Mouse (Mus musculus) heart, embryonic 14.5 days (tissue): ENCODE data around the gene Fcnb. TPM values are rescaled to one million over a fixed set of nuclear protein-coding genes. Genes with fewer than 3 reads are reported as not detected.

Experiments
- ATAC-seq: fragments of 200-750 bp; cut with Nextera tagmentation; 2 replicates; pipeline ENCODE4 v1.8.0; 2017; ENCODE audit warnings: low read depth, moderate TSS enrichment; ENCODE audit not compliant: insufficient number of reproducible peaks, insufficient read depth, low FRiP score
- H3K27ac ChIP-seq, 2 experiments: fragments of 200-500 bp in 1 of 2; fragments of 300-500 bp in 1 of 2; sonication (generic) in 1 of 2; replicated peaks in 1 of 2; 2 replicates each; pipeline ENCODE4 v1.5.1; 2012 to 2014; ENCODE audit warnings: low read depth in 2 of 2, low read length in 2 of 2, control low read depth in 1 of 2, mild to moderate bottlenecking in 1 of 2, mixed read lengths in 1 of 2; ENCODE audit not compliant: control insufficient read depth in 1 of 2, insufficient read depth in 1 of 2
- H3K27me3 ChIP-seq: fragments of 300-500 bp; sonication (generic); 2 replicates; pipeline ENCODE4 v1.6.1; 2014; ENCODE audit warnings: mild to moderate bottlenecking, low read length, control low read depth; ENCODE audit not compliant: control insufficient read depth, insufficient read depth
- H3K36me3 ChIP-seq: fragments of 300-500 bp; sonication (generic); 2 replicates; pipeline ENCODE4 v1.6.1; 2014; ENCODE audit warnings: mild to moderate bottlenecking, control low read depth, low read length, mixed read lengths; ENCODE audit not compliant: control insufficient read depth, insufficient read depth
- H3K4me1 ChIP-seq, 2 experiments: fragments of 200-500 bp in 1 of 2; fragments of 300-500 bp in 1 of 2; sonication (generic) in 1 of 2; 2 replicates each; pipeline ENCODE4 v1.6.1; 2012 to 2014; ENCODE audit warnings: low read length in 2 of 2, control low read depth in 1 of 2, mixed read lengths in 1 of 2; ENCODE audit not compliant: control insufficient read depth in 2 of 2, insufficient read depth in 2 of 2
- H3K4me2 ChIP-seq: fragments of 300-500 bp; sonication (generic); 2 replicates; pipeline ENCODE4 v1.6.1; 2014; ENCODE audit warnings: mild to moderate bottlenecking, low read length
- H3K4me3 ChIP-seq, 2 experiments: fragments of 200-500 bp in 1 of 2; fragments of 300-500 bp in 1 of 2; sonication (generic) in 1 of 2; 2 replicates each; pipeline ENCODE4 v1.5.1; 2012 to 2014; ENCODE audit warnings: low read length in 2 of 2, mild to moderate bottlenecking in 2 of 2, control low read depth in 1 of 2, low read depth in 1 of 2, moderate library complexity in 1 of 2; ENCODE audit not compliant: control insufficient read depth in 1 of 2, insufficient read depth in 1 of 2
- H3K9ac ChIP-seq: fragments of 300-500 bp; sonication (generic); 2 replicates; pipeline ENCODE4 v1.6.1; 2014; ENCODE audit warnings: mild to moderate bottlenecking, low read length
- H3K9me3 ChIP-seq: fragments of 300-500 bp; sonication (generic); 2 replicates; pipeline ENCODE4 v1.6.1; 2016; ENCODE audit warnings: low read length, control low read depth; ENCODE audit not compliant: control insufficient read depth
- WGBS: fragments of 180-500 bp; shearing (Covaris S2); extraction: QIAGEN DNeasy Blood & Tissue Kit; methylation state at CpG from one replicate; pipeline ENCODE4 v1.1.7; 2014; 5-methylcytosine and 5-hydroxymethylcytosine counted together
- polyA plus RNA-seq: library from polyadenylated mRNA; unstranded; fragments of >200 nt; fragmentation: Nextera tagmentation; extraction: Ambion mirVana; gene quantifications from 2 replicates; pipeline ENCODE4 v1.2.1, GENCODE M21; 2014

Gene Fcnb
- polyA plus RNA-seq: 0.28 TPM in 1 of 2 replicates, not detected in the other

GRCm38 (mm10) chr2:28084768-28085167, at the start of gene Fcnb:
TSS of gene Fcnb (minus strand) at chr2:28084885.
- ATAC-seq: no peak
- H3K27me3 ChIP-seq: no peaks in the 10 kb centered on the region
- no peak within 1 kb of the TSS for H3K27ac ChIP-seq
- no peaks in the 10 kb centered on the region for H3K4me1 ChIP-seq
- H3K36me3 ChIP-seq: no peaks in the 10 kb centered on the region
- no peak within 1 kb of the TSS for H3K9ac ChIP-seq
- WGBS: 80% methylated on average over 3 of the region's 3 CpGs
- H3K4me3 ChIP-seq: no peak within 1 kb of the TSS
- no peaks in the 10 kb centered on the region for H3K9me3 ChIP-seq
- no peak within 1 kb of the TSS for H3K4me2 ChIP-seq

- ATAC-seq: no peak
- H3K9ac ChIP-seq: no peak overlapping the region
- no peaks in the 10 kb centered on the region for H3K27me3 ChIP-seq
- no peak overlapping the region for H3K4me3 ChIP-seq
- no peak overlapping the region for H3K27ac ChIP-seq
- H3K36me3 ChIP-seq: no peaks in the 10 kb centered on the region
- no peaks in the 10 kb centered on the region for H3K9me3 ChIP-seq
- WGBS: 79% methylated on average over 9 of the region's 9 CpGs
- H3K4me1 ChIP-seq: peaks cover 8 to 10% of the 10 kb centered on the region in 2 experiments
- H3K4me2 ChIP-seq: no peak overlapping the region
Measured at GRCm38 (mm10) chr2:28133833-28134232, 49.1 kb upstream of the Fcnb start.

- Histone ChIP-seq H3K36me3 (no peaks in the 10 kb centered on the region), H3K4me1 (no peaks in the 10 kb centered on the region), H3K4me3 (no peak overlapping the region), H3K27me3 (no peaks in the 10 kb centered on the region), H3K27ac (no peak overlapping the region), H3K9me3 (no peaks in the 10 kb centered on the region), H3K4me2 (no peak overlapping the region), H3K9ac (no peak overlapping the region)
- 71% methylated on average over 4 of the region's 4 CpGs for WGBS
- ATAC-seq: no peak
Measured at GRCm38 (mm10) chr2:28132117-28132516, 47.4 kb upstream of the Fcnb start.

- H3K27ac ChIP-seq: no peak overlapping the region
- no peak for ATAC-seq
- H3K36me3 ChIP-seq: no peaks in the 10 kb centered on the region
- H3K4me3 ChIP-seq: no peak overlapping the region
- no peaks in the 10 kb centered on the region for H3K9me3 ChIP-seq
- no peak overlapping the region for H3K9ac ChIP-seq
- H3K4me2 ChIP-seq: no peak overlapping the region
- peaks cover 0 to 2% of the 10 kb centered on the region in 2 experiments; a peak in 1 of 4 replicates for H3K4me1 ChIP-seq
- H3K27me3 ChIP-seq: no peaks in the 10 kb centered on the region
- WGBS: 54% methylated on average over 12 of the region's 12 CpGs
Measured at GRCm38 (mm10) chr2:28126763-28127438, 42.2 kb upstream of the Fcnb start.

GRCm38 (mm10) chr2:28123910-28124309, 39.2 kb upstream of the Fcnb start:
- WGBS: 55% methylated on average over 2 of the region's 2 CpGs
- no peaks in the 10 kb centered on the region for H3K27me3 ChIP-seq
- H3K9me3 ChIP-seq: no peaks in the 10 kb centered on the region
- no peaks in the 10 kb centered on the region for H3K36me3 ChIP-seq
- H3K4me2 ChIP-seq: no peak overlapping the region
- ATAC-seq: no peak
- H3K9ac ChIP-seq: no peak overlapping the region
- no peak overlapping the region for H3K4me3 ChIP-seq
- H3K4me1 ChIP-seq: peaks cover 0 to 2% of the 10 kb centered on the region in 2 experiments; a peak in 1 of 4 replicates
- no peak overlapping the region for H3K27ac ChIP-seq

- no peaks in the 10 kb centered on the region for H3K36me3 ChIP-seq
- H3K27ac ChIP-seq: no peak overlapping the region
- H3K4me1 ChIP-seq: peaks cover 0 to 2% of the 10 kb centered on the region in 2 experiments; a peak in 1 of 4 replicates
- H3K4me3 ChIP-seq: no peak overlapping the region
- H3K9ac ChIP-seq: no peak overlapping the region
- no peak overlapping the region for H3K4me2 ChIP-seq
- WGBS: 69% methylated on average over 4 of the region's 4 CpGs
- no peak for ATAC-seq
- no peaks in the 10 kb centered on the region for H3K9me3 ChIP-seq
- H3K27me3 ChIP-seq: no peaks in the 10 kb centered on the region
Measured at GRCm38 (mm10) chr2:28121309-28121708, 36.6 kb upstream of the Fcnb start.

- H3K9me3 ChIP-seq: no peaks in the 10 kb centered on the region
- no peaks in the 10 kb centered on the region for H3K27me3 ChIP-seq
- H3K4me2 ChIP-seq: no peak overlapping the region
- H3K27ac ChIP-seq: no peak overlapping the region
- H3K4me3 ChIP-seq: no peak overlapping the region
- H3K36me3 ChIP-seq: no peaks in the 10 kb centered on the region
- no peak overlapping the region for H3K9ac ChIP-seq
- peaks cover 0 to 2% of the 10 kb centered on the region in 2 experiments; a peak in 1 of 4 replicates for H3K4me1 ChIP-seq
- ATAC-seq: no peak
- 95% methylated on average over 9 of the region's 9 CpGs for WGBS
Measured at GRCm38 (mm10) chr2:28120342-28120741, 35.7 kb upstream of the Fcnb start.
